Mouse (Mus musculus) lung, adult 2 months (tissue): ENCODE measurements around the gene Rpl29. TPM values are rescaled to one million over a fixed set of nuclear protein-coding genes. Genes with fewer than 3 reads are reported as not detected.
A peak's percentile ranks its signal among the peaks of the same experiment; 100 is the strongest.

Experiments
- DNase-seq: peaks from one replicate; pipeline ENCODE4 v3.0.0; 2022
- H3K4me1 ChIP-seq: fragments of 200-500 bp; 2 replicates; pipeline ENCODE4 v1.6.1; 2011; ENCODE audit warnings: low read length; ENCODE audit not compliant: control insufficient read depth, insufficient read depth
- H3K4me3 ChIP-seq: fragments of 200-500 bp; replicated peaks from 2 replicates; pipeline ENCODE3; 2011; ENCODE audit warnings: low read depth, mild to moderate bottlenecking, control low read depth, low read length; ENCODE audit errors: extremely low read depth
- CTCF ChIP-seq: fragments of 200-500 bp; IDR thresholded peaks from 2 replicates; pipeline ENCODE4 v1.5.1; 2011; ENCODE audit warnings: mild to moderate bottlenecking, low read length, control low read depth; ENCODE audit not compliant: insufficient read depth
- POLR2A ChIP-seq: fragments of 200-500 bp; IDR thresholded peaks from 2 replicates; pipeline ENCODE4 v1.6.1; 2011; ENCODE audit warnings: low read depth, mild to moderate bottlenecking, control low read depth, low read length, borderline replicate concordance; ENCODE audit errors: extremely low read depth
- WGBS: fragments of 180-500 bp; shearing (Covaris S2); methylation state at CpG from one replicate; pipeline ENCODE4 v1.1.7; 2018; 5-methylcytosine and 5-hydroxymethylcytosine counted together
- polyA plus RNA-seq: library from polyadenylated mRNA; depleted of rRNA; stranded (reverse); fragments of >200 nt; gene quantifications from 2 replicates; pipeline ENCODE4 v1.2.3, GENCODE M21; 2012; rRNA removed

Rpl29 gene
- 288 and 319 TPM in 2 replicates for polyA plus RNA-seq

GRCm38 (mm10) chr9:106429221-106430014 lies at the start of gene Rpl29:
Gene Rpl29 (plus strand): TSS chr9:106429454.
- under 1% methylated on average over 55 of the region's 55 CpGs for WGBS
- DNase-seq = peak; percentile 97
- TF ChIP-seq POLR2A = peak; percentile 80
- no peak for TF ChIP-seq CTCF
- peaks cover 8% of the 10 kb centered on the region for H3K4me1 ChIP-seq
- H3K4me3 ChIP-seq = peak within 1 kb of the TSS; percentile 85

DNA sequence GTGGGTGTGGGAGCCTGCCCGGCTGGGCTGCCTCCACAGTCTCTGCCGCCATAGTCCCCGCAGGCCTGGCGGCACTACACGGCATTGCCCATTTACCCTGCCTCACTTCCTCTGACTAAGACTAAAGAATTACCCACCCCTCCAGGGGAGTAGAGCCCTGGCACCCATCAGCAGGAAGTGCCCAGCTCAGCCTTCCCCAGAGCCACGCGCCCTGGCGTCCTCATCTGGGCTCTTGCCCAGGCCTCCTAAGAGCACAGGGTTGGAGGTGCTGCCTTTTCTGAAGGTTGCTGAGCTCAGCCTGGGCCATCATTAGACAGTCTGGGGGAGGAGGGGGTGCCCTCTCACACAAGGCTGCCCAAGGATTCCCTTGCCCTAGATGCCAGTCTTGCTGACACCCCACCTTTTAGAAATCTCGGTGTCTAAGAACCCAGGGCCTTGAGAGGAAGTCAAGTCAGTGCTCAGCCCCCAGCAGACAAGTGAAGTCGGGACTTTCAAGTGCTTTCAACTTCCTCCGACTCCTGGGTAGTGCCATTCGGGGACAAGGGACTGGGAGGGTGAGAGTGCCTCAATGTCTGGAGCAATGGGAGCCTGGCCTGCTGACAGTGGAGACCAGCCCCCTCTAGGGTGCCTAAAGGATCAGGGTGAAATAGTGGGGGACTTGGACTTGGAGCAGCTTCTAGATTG lies 42.9 kb upstream of the Rpl29 start:
- 29% methylated on average over 12 of the region's 12 CpGs for WGBS
- Histone ChIP-seq H3K4me3 (no peak overlapping the region), H3K4me1 (peaks cover 24% of the 10 kb centered on the region)
- DNase-seq = peak; percentile 36
- TF ChIP-seq POLR2A (no peak), CTCF (no peak)

DNA sequence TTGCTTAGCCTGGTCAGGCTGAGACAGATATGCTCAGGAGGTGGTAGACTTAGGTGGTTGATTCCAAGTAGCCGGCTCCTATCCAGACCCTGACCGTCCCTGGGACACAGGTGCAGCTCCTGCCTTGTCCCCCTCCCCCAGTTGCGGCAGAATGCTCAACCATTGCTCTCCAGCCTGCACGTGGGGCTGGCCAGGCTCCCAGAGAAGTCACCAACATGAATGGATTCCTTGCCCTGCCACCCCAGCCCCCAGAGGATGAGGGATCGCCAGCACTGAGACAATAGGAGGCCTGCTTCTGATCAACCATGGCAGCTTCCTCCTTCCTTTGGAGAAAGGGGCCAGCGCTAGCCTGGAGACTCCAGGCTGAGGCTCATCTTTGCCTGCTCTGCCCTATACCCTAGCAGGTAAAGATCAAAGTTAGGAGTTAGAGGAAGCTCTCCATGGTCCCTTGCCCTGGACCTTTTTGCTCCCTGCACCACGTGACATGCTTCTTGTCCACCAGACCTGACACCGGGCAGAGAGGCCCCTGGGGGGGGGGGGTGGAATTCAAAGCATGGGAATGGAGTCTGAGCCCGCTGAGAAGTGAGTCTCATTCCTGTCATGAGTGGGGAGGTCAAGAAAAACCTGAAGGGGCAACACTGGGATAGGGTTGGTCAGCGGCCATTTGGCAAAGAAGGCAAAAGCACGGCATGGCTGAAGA lies 36.3 kb upstream of the Rpl29 start:
- no peak for DNase-seq
- TF ChIP-seq POLR2A (no peak), CTCF (no peak)
- H3K4me1 ChIP-seq = peaks cover 14% of the 10 kb centered on the region
- H3K4me3 ChIP-seq = no peak overlapping the region
- WGBS = 57% methylated on average over 11 of the region's 11 CpGs

DNA sequence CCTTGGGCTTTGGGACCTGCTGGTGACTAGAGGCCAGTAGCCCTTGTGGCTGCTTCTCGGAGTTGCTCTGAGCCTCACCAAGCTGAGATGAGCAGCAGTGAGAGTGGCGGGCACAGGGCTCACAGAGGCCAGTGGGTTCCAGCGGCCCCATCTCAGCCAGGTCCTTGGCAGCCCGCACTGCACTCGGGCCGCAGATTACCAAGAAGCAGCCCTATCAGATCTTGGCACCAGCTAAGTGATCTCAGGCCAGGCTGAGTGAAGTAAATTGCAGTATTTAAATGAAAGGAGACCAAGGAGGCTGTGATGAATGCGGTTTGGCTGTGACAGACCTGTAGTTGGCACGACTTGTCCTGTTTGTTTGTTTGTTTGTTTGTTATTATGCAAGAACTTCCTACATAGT lies 35.7 kb upstream of the Rpl29 start:
- 49% methylated on average over 8 of the region's 8 CpGs for WGBS
- TF ChIP-seq POLR2A (no peak), CTCF (no peak)

GRCm38 (mm10) chr9:106394649-106395602 lies 34.3 kb upstream of the Rpl29 start:
- 64% methylated on average over 11 of the region's 11 CpGs for WGBS
- no peak overlapping the region for H3K4me3 ChIP-seq
- peaks cover 15% of the 10 kb centered on the region for H3K4me1 ChIP-seq
- TF ChIP-seq CTCF (peak; percentile 38), POLR2A (no peak)
- DNase-seq = no peak

More for the DNA sequence above, 35.7 kb upstream of the Rpl29 start:
- DNase-seq = no peak
- Histone ChIP-seq H3K4me3 (no peak overlapping the region), H3K4me1 (peaks cover 15% of the 10 kb centered on the region)

DNA sequence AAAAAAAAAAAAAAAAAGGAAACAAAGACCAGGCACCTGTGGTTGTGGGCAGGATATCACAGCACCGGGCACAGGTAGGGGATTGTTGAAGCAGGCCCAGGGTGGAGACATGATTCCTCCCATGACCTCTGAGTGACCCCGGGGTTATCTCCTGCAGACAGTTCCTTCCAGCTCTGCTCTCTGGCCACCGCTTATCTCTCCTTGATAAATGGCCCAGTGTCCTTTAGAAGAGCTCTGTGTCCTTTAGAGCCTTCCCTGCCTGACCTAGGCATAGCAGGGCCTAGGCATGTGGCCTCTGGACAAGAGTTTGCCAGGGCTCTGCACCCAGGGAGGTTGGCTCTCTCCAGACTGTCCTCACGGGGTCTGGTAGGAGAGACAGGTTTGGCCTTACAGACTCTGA lies 31.5 kb upstream of the Rpl29 start:
- peaks cover 15% of the 10 kb centered on the region for H3K4me1 ChIP-seq
- no peak for DNase-seq
- H3K4me3 ChIP-seq = no peak overlapping the region
- no peak for TF ChIP-seq POLR2A
- 57% methylated on average over 4 of the region's 4 CpGs for WGBS

DNA sequence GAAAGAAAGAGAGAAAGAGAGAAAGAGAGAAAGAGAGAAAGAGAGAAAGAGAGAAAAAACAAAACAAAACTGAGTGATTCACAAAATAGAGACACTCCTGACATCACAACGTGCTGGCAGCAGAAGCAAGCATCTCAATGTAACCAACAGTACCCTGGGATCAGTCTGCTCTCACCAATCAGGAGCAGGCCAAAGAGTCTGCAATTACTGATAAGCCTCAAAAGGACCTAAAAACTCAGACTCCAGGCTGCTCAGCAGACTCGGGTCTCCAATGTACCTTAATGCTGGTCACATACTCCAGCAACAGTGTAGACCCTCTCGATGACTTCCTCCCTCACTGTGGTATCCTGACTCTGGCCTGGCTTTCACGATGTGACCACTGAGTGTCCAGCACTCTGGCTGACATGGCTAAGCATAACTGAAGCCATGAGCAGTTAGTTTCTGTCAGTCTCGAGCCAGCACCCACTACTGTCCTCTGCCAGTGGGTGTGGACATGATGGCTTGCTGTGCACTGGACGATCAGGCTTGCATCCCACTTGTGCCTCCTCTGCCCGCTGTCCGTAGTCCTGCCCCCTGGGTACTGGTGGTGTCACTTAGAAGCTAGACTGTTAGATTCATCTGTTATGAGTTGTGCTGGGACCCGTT lies 30.5 kb upstream of the Rpl29 start:
- H3K4me1 ChIP-seq = 0 out of 2 replicates have a peak, but pooled peaks cover 7% of the 10 kb centered on the region
- no peak for DNase-seq
- 65% methylated on average over 9 of the region's 9 CpGs for WGBS
- H3K4me3 ChIP-seq = no peak overlapping the region
- no peak for TF ChIP-seq CTCF
- TF ChIP-seq POLR2A = no peak

GRCm38 (mm10) chr9:106399808-106400207 lies 29.4 kb upstream of the Rpl29 start:
- 91% methylated on average over 3 of the region's 3 CpGs for WGBS
- TF ChIP-seq POLR2A (no peak), CTCF (no peak)
- DNase-seq = no peak
- Histone ChIP-seq H3K4me3 (no peak overlapping the region), H3K4me1 (0 out of 2 replicates have a peak, but pooled peaks cover 3% of the 10 kb centered on the region)
